Mouse (Mus musculus): ENCODE data around the gene Mycbpap.

Mycbpap gene

DNA sequence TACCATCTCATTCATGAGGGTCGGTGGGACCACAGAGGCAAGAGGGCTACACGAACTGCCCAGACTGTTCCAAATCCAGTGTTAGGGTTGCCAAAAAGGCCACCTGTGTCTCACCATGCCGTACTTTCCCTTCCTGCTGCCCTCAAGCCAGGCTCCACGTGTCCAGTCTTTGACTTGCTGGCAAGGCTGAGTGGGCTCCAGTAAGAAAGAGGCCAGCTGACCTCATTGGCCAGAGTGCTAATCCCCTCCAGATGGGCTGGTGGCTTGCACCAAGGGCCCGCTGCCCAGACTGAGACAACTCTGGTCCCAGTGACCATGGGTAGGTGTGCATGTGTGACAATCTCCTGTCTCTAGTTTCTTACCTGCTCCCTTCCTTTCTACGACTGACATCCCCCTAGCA, 43.9 kb downstream of the Mycbpap start:
- DNase-seq, result no peak

DNA sequence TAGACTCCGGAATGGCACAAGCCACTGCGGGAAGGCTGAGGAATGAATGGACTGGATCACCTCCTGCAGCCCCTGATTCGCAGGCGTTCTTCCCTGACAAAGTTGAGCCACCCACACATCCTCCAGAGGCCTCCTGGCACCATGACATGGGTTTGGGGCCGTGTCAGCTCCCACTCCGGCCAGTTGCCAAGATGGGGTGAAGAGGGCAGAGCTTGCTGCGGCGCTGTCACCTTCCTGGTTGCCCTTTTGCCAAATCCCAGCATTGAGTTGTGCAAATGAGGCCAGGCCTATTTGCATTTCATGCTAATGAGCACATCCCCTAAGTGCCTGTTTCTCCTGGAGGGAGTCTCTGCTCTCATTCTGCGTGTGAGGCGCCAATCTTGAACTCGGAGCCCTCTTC, 45.8 kb downstream of the Mycbpap start:
- no peak for DNase-seq

DNA sequence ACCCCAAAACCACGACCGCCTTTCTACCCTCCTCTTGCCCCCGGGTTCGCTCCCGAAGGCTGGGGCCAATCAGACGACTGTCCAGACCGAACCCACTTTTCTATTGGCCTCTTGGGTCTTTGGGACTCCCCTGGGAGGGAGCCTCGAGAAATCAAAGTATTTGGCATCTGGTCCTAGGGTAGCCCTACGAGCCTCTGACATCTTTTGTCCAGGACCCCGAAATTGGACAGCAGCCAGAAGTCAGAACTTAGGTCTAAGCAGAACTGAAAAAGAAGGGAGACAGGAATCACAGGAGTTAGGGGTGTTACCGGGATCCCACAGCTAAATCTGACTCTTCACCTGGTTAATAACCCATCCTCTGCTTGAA, 47.0 kb downstream of the Mycbpap start:
- no peak for DNase-seq

DNA sequence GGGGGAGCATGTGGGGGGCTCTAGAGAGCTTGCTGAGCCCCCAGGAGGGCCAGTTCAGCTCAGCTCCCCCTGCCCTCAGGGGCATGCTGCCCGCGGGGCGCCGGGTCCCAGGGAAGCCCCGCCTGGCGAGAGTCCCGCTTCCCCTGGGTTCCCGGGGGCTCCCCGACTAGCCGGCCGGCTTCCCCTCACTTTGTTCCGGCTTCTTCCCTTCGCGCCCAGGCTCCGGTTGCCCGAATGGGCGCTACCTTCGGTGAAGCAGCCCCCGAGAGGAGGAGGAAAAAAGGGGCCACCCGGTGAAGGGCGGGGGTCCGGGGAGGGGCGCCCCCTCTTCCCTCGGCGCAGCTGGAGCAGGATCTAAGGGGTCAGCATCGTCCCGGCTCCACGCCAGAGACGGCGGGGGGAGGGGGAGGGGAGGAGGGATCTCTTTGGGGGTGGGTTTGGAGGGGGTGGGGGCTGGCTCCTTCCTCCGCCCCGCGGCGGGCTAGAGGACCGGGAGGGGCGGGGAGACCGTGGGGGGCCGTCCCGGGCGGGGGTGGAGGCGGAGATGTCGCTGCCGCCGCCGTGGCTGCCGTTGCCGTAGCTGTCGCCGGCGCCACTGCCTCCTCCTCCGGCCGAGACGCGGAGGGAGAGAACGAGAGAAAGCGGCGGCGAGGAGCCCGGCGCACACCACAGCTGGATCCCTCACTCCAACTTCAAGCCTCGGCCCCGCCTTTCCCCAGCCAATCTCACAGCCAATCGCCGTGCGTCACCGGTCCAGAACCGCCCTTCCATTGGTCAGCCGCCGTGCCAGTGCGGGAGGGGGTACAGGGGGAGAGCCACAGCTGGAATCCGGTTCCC, 47.6 kb downstream of the Mycbpap start, which contains the start of gene Cacna1g:
Cacna1g (minus strand) TSS at position 492 of the 837 bp plus-strand sequence.
- DNase-seq, result peak; percentile 88 to 91

DNA sequence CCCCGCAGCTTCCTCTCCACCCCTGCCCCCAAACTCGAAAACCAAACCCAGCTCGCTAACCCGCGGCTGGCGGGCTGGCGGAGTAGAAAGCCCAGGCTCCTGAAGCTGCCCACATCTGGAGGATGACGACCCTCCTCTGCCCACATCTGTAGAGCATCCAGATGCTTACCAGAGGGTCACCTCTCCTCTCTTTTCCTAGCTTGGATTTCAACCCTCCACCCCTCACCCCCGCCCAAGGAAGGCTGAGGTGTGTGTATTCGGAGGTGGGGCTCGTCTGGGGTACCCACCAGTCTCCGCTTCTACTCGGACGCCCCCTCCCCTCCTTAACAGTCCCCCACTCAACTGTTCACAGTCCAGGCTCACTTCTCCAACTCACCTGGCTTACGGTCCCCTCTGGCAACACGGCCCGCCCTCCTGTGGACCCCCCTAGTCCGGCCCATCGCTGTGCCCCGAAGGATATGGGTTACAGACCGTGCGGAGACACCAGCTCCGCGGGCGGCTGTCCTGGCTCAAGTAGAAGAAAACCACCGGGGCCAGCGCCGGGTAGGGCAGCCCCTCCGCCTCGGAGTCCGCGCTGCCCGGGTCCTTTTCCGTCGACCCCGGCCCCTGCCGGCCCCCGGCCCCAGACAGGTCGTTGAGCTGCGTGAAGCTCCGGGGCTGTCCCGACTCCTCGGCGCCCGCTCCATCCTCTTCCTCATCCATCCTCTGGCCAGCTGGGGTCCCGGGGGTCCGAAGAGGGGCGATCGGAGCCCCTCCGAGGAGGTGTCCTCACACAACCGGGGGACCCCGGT, 48.4 kb downstream of the Mycbpap start:
- no peak for DNase-seq

DNA sequence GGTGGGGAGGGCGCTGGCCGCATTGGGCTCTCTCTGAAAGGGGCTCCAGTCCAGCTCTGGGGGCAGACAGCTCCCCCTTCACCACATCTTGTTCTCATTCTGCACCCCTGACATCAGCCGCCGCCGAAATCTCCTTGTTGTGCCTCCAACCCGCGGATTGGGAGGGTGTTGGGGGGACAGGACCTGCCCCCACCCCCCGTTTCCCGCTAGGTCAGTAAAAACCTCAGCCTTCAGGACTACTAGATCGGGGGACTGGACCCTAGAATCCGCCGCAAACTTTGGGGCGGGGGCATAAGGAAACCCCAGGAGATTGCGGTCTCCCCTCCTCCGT, 49.0 kb downstream of the Mycbpap start:
- no peak for DNase-seq

DNA sequence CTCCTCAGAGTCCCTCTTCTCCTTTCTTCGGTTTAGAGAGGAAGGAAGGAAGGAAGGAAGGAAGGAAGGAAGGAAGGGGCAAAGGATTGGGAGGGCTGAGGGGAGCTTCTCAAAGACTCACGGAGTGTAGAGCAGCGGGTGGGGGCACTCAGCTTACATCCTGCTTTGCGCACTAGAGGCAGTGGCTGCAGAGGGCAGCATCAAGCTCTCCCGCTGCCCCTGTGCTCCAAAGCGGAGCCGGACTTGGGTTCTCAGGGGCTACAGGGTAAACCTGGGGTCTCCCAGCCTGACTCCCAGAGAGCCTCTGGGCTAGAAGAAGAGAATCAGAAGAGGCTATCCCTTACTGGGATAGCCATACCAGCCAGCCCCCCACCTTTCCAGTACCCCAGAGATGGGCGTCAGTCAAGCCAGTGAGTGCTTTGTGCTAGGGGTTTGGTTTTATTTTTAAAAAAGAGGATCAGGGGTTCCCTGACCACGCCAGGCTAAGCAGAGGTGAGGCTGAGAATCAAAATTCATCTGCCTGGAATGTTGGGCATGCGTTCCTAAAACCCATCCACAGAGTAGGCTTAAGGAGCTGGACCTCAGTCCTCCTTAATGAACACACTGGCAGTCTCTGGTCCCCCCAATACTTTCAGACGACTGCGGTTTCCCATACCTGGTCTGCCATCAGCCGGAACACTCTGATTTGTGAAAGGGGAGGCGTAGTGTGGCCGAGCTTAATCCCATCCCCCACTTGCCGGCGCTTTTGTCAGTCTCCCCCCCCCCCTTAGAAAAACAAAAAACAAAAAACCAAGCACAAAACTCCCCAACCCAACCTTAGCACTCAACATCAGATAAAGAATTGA, 49.6 kb downstream of the Mycbpap start:
- DNase-seq, result no peak

DNA sequence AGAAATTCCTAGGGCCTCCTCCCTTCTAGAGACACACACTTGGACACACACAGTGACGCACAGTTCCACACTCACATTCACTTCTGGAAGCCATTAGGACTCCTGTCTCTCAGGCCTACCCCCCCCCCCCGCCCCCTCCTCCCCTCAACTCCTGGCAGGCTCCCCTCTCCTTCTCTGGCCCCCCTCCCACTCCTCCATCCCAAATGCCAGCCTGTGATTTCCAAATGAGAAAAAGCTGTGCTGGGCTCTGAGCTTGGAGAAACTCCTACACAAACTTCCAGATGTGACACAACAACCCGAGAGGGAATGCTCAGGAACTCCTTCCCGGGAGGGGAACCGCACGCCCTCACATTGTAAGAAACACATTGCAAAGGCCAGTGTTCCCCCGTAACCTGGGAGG, 51.2 kb downstream of the Mycbpap start:
- no peak for DNase-seq

DNA sequence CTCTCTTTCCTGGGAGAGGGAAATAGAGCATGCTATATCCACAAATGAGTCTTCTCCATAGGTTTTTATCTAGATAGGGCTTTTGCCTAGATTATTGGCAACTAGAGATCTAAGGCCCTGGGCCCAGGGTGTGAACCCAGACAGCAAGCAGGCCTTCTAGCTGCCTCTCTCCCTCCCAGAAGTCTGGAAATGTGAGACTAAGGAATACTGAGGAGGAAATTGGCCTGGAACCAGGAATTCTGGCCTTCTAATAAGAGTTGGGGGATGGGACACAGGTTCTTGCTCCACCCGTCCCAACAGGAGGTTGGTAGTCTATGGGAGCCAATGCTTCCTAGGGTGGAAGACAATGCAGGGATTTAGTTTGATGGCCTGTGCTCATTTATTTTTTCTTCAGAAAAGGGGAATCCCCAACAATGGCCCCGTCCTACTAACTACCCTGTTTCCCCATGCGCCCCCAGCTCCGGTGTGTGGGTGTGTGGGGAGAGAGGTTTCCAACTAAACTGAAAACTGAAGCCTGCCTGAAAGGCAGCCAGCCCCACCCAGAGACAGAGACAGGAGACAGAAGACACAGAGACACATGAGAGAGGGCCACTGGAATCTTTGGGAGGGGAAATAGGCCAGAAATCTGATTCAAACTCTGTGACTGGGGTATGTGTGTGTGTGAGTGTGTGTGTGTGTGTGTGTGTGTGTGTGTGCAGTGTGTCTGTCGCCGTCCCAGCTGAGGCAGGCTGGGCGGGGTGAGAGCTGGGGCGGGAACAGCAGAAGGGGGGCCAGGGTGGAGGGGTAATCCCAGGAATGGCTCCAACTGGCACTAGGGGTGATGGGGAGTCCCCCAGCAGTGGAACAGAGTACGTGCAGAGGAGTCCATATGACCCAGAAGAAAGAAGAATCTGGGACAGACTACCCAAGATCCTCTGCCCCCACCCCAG, 52.1 kb downstream of the Mycbpap start:
- no peak for DNase-seq

DNA sequence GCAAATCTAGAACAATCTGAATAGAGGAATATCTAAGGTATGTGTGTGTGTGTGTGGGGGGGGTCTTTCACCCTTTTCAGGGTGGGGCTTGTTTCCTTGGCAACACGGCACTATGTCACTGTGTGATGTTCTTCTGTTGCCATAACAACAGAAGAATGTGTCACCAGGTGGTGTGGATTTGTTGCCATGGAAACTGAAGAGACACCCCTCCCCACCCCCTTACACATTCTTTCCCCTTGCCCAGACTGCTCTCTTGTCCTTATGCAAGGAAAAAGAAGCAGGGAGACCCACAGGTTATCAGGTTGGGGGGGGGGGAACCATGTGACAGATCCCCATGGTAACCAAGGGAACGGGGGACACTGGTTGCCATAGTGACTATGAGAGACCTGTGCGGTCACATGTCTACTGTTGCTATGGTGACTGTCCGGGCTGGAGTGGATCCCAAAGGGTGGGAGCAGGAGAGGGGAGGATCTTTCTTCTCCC, 52.9 kb downstream of the Mycbpap start:
- no peak for DNase-seq

DNA sequence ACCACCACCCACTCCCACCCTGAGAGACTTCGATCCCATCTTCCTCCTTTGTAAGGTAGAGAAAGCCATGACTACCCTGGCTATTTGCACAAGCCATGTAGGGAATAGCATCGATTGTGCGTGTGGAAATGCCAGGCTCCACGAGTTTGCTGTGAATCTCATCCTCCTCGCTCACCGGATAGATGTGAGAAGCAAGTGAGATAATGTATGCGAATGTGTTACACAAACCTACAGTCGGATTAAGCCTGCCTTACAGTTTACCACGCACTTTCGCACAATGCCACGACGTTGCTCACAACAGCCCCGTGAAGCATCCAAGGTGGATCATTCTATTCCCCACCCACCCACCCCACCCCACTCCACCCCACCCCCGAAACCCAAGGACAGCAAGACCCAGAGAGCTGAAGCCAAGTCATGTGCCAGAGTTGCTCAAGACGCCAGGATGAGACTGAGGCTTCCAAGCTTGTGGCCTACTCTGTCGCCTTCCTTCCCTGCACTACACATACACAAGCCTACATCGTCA, 55.1 kb downstream of the Mycbpap start:
- DNase-seq, result no peak

DNA sequence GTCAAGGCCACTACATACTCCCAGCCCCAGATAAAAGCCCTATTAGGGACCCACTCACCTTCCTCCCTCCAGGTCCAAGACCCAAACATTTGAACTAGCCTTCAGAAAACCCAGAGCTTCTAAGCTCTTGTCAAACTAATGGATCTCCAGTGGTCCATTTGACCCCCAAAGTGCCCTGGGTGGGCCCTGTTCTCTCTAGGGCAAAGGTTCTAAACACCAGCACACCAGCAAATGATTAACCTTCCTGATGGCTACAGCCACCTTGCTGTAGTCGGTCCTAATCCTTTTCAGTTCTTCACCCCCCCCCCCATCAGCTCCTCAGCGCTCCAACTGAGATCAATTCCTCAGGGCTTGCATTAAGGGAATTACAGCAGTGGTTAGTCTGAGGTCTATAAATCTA, 57.4 kb downstream of the Mycbpap start:
- no peak for DNase-seq

DNA sequence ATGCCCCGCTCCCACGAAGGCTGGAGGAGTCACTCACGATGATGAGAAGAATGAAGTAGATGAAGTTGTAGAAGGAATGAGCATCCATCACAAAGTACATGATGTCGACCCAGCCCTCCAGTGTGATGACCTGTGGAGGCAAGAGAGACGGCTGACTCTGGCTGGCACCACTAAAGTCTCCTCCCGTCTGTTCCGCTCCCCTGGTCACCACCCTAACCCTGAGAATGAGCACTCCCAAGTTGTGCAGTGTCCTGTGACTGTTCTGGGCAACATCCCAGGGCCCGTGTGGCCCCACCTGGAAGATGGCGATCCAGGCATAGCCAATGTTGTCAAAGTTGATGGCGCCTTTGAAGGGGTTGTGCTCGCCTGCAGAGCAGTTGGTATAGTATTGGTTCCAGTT, 59.7 kb downstream of the Mycbpap start:
- DNase-seq, result no peak

DNA sequence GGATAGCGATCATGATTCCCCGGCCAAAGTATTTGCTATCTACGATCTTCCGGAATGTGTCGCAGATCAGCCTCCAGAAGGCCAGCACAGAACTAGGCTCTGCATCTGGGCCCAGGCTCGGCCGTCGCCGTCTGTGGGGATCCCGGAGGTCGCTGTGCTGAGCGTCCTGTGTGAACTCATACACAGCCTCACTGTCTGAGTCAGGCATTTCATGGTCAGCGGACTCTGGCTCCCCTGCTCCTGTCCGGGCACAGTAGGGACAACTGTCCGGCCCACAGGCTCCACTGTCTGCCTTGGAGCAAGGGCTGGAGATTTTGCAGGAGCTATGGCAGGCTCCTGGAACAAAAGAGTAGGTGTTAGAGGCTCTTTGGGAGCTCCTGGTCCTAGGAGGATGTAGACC, 64.5 kb downstream of the Mycbpap start:
- no peak for DNase-seq

DNA sequence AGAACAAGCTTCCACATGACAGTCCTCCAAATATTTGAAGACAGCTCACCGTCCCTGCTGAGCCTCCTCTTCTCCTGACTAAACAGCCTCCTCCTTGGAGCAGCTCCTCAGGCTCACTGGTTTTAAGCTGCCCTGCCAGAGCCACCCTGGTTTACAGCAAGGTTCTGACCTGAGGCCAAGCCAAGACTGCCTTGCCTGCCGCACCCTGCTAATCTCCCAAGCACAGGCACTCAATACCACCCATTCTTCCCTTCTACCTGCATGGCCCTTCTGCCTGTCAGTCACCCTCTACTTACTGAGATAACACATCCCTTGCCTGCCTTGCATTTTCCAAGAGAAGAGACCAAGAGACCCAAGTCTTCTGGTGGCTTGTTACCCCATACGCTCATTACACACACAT, 65.2 kb downstream of the Mycbpap start:
- DNase-seq, result no peak

DNA sequence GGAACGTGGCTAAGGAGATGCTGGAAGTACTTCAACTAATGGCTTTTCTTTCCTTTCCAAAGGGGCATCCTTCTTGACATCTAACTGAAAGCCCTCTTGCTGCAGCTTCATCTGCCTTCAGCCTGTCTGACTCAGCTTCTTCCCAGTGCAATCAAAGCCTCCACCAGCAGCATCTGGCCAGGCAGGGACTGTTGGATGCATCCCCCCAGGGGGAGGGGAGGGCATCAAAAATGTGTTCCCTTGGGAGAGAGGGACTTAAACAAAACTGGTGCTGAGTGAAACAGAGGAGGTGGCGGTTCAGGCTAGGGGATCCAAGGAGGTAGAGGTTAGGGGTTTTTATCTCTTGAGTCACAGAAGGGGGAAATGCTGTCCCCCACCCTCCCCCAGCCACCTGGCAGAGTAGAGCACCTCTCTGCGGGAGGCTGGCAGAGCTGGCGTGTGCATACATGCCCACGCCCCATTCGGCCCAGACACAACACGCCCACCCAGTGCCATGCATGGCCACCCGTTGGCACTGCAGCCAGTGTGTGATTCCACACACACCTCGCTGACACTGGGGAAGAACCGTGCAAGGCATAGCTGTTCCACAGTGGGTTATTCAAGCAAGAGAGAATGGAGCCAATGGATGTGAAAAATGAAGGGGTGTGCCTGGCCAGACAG, 66.3 kb downstream of the Mycbpap start:
- DNase-seq, result no peak

DNA sequence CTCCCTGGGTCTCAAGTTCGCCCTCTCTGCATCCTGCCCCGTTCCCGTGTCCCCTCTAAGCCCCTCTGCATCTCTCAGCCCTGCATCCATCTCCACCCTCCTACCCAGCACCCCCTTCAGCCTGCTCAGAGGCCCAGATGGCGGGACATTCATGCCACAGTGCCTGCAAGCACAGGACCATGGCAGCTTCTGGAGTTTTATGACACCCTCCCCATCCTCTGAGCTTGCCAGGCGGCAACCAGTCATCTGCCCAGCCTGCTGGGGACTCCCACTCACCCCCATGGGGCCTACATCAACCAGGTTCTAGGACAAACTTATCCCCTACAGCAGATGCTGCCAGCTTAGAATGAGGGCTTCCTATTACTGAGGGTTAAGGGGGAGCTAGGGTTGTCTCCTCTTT, 66.8 kb downstream of the Mycbpap start:
- DNase-seq, result no peak
